Mouse (Mus musculus) frontal cortex, adult 2 months (tissue): ENCODE measurements around the gene Efna3. TPM values are rescaled to one million over a fixed set of nuclear protein-coding genes. Genes with fewer than 3 reads are reported as not detected.

Experiments used
- DNase-seq, 2 experiments: peaks; one replicate each; pipeline ENCODE4 v3.0.0; 2022; ENCODE audit warnings: low spot score in 1 of 2; ENCODE audit errors: extremely low spot score in 1 of 2
- polyA plus RNA-seq: library from polyadenylated mRNA; depleted of rRNA; stranded (reverse); fragments of >200 nt; gene quantifications from 2 replicates; pipeline ENCODE4 v1.2.3, GENCODE M21; 2012

Efna3 gene
- polyA plus RNA-seq, 1 experiment: 68.0 TPM

- DNase-seq: peak in 1 of 2 experiments; percentile 42
Measured at GRCm38 (mm10) chr3:89317246-89317645, 5.5 kb downstream of the Efna3 start.

- peak; percentile 82 to 96 for DNase-seq
Measured at GRCm38 (mm10) chr3:89316833-89317232, 5.9 kb downstream of the Efna3 start.

- DNase-seq: peak in 1 of 2 experiments; percentile 45
Measured at GRCm38 (mm10) chr3:89315930-89316831, 6.6 kb downstream of the Efna3 start.

GRCm38 (mm10) chr3:89315195-89315929, 7.4 kb downstream of the Efna3 start:
- DNase-seq: peak in 1 of 2 experiments; percentile 90

- DNase-seq: no peak
Measured at GRCm38 (mm10) chr3:89314791-89315190, 8.0 kb downstream of the Efna3 start.

- no peak for DNase-seq
Measured at GRCm38 (mm10) chr3:89314340-89314739, 8.4 kb downstream of the Efna3 start.

- DNase-seq: peak in 1 of 2 experiments; percentile 78
Measured at GRCm38 (mm10) chr3:89308089-89308488, 14.7 kb downstream of the Efna3 start.

GRCm38 (mm10) chr3:89305551-89306325, 17.0 kb downstream of the Efna3 start:
- DNase-seq: no peak

- DNase-seq: no peak
Measured at GRCm38 (mm10) chr3:89305105-89305504, 17.7 kb downstream of the Efna3 start.

- no peak for DNase-seq
Measured at GRCm38 (mm10) chr3:89304440-89304839, 18.3 kb downstream of the Efna3 start.

- no peak for DNase-seq
Measured at GRCm38 (mm10) chr3:89300514-89300913, 22.3 kb downstream of the Efna3 start.

GRCm38 (mm10) chr3:89300071-89300470, 22.7 kb downstream of the Efna3 start:
- DNase-seq: no peak

GRCm38 (mm10) chr3:89299499-89299898, 23.3 kb downstream of the Efna3 start:
- DNase-seq: peak in 1 of 2 experiments; percentile 59

GRCm38 (mm10) chr3:89298908-89299307, 23.9 kb downstream of the Efna3 start:
- DNase-seq: no peak

GRCm38 (mm10) chr3:89296761-89297396, 25.9 kb downstream of the Efna3 start:
- peak in 1 of 2 experiments; percentile 35 for DNase-seq

- no peak for DNase-seq
Measured at GRCm38 (mm10) chr3:89295685-89296230, 27.0 kb downstream of the Efna3 start.

- DNase-seq: no peak
Measured at GRCm38 (mm10) chr3:89294195-89294594, 28.6 kb downstream of the Efna3 start.

- no peak for DNase-seq
Measured at GRCm38 (mm10) chr3:89293247-89293918, 29.4 kb downstream of the Efna3 start.

- no peak for DNase-seq
Measured at GRCm38 (mm10) chr3:89292303-89292702, 30.5 kb downstream of the Efna3 start.
